Mouse (Mus musculus) regulatory T cell (primary cell): Measurements from ENCODE around the gene Uqcrc2.

ENCODE experiments used
- in situ Hi-C: fragments of 300-600 bp; cut with MboI, MseI; formaldehyde crosslinking; loops from one replicate; pipeline ENCODE4 v1.15.1; 2025; ENCODE audit warnings: high pct_unique_total_duplicates

Gene Uqcrc2

DNA sequence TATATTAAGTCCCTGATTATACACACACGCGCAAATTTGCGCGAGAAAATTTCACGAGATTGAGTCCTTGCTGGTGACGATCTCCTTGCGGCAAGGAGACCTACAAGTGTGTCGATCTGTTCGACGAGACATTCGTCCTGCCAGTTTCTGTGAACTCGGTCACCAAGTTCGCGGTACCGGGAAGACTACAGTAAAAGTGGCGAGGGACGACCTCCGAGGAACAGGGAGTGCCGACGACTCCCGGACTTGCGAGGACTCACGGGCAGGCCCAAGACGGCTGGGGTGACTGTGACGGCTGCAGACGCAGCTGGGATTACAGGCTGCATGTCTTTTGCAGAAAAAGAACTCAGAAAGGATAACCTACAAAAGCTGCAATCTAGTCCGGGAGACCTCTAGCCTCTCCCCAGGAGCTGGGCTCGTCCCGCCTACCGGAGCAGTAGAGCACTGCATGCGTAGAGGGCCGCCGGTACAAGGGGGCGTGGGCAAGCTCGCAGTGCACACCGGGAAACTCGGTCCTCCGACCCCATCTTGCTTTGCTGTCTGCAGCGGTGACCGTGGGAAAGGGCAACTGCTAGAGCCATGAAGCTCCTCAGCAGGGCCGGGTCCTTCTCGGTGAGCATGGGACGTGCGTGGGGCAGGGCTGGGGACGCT lies at the start of gene Uqcrc2:
Gene Uqcrc2 (plus strand): TSS at position 466 of the 651 bp plus-strand sequence.
- in situ Hi-C loops, result loop anchor here (10.0 to 25.0 kb wide), 5 partner anchors 200 to 1898 kb away; partner anchors contain the start of genes Thumpd1 and Vps35l

DNA sequence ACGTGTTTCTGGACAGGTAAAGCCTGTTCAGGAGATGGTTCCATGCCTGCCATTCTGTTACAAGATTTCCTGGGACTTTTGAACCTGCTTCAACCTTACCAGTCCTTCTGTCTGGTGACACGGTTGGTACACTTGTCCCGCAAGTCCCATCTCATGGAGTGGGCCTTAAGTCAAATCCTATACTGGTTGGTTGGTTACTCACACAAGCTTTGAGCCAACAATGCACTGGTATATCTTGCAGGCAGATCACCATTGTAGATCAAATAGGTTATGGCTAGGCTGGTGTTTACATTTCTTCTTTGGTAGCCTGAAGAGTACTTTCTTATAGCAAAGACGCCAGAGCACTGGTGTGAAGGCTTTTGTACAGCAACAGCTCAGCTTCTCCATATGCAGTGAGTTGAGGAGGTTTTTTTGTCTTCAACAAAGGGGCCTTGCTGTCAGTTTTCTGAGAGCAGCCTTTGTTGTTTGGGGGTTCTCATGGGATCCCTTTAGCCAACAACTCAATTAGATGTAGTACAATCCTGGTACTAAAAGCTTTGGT lies 37.7 kb upstream of the Uqcrc2 start:
- in situ Hi-C loops, result no loop called here

DNA sequence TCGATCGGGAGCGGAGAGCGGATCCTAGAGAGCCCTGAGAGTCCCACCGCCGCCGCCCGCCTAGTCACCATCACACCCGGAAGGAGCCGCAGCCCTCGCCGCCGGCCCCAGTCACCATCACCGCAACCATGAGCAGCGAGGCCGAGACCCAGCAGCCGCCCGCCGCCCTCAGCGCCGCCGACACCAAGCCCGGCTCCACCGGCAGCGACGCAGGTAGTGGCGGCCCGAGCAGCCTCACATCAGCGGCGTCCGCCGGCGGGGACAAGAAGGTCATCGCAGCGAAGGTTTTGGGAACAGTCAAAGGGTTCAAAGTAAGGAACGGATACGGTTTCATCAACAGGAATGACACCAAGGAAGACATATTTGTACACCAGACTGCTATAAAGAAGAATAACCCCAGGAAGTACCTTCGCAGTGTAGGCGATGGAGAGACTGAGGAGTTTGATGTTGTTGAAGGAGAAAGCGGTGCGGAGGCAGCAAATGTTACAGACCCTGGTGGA lies 37.2 kb upstream of the Uqcrc2 start:
- in situ Hi-C loops, result no loop called here

DNA sequence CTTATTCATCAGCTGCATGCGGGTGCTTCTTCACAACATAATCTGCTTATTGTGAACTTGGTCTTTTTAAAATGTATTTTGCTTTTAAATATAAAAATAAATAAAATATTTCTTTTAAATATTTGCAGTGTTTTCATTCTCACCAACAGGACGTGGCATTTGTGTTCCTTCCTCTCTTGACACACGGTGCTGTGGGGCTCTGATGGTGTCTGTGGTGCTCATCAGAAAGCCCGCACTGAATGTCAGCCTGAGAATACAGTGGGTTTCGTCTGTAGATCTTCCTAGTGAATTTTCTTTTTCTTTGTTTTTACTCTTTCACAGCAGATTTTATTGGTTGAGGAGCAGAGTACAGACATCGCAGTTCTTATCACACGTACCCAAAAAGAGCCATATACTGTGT lies 36.6 kb upstream of the Uqcrc2 start:
- in situ Hi-C loops, result no loop called here

DNA sequence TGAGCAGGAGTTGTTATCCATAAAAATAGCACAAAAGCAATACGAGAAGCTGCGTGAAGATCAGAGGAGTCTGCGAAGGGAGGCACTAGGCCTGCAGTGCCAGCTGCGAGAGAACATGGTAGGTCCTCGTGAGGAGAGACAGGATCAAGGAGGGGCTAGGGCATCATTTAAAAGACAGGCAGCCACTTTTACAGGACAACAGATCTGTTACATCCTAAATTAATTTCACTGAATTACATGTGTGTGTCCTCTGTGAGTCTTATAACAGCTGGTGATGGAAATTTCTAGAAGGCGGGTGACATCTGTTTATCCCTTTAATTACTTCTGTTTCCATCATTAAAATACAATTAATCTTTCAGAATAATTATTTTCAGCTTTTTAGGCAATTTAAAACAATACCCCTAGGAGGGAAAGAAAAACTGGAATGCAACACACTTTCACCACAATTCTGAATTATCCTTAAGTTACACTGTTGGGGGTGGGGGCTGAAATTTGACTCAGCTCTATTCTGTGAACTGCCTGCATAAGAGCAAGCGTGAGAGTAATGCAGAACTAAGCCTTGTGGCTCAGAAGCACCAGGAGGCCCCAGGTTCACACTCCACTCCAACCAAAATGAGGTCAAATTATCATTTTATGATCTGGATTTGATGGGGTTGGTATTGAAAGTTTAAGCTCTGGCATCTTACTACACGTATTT lies 14.8 kb upstream of the Uqcrc2 start:
- in situ Hi-C loops, result loop anchor here (10.0 kb wide), 1 partner anchor 505 kb away; no protein-coding TSS in a partner anchor

DNA sequence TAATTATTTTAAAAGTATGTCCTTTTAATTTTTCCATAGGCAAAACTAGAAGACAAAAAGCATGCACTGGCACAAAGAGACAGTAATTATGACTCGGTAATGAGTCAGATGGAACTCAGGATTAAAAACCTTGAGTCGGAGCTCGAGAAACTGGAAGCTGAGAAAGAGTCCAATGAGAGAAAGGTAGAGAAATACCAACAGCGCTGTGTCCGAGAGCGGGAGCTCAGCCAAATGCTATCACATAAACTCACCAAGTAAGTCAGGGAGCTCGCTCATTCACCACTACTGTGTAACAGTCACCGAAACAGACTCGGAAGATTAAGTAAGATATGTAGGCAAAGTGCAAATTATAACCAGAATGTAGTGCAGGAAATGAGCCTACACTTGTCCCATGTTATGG lies 14.1 kb upstream of the Uqcrc2 start:
- in situ Hi-C loops, result loop anchor here (10.0 kb wide), 1 partner anchor 506 kb away; no protein-coding TSS in a partner anchor

DNA sequence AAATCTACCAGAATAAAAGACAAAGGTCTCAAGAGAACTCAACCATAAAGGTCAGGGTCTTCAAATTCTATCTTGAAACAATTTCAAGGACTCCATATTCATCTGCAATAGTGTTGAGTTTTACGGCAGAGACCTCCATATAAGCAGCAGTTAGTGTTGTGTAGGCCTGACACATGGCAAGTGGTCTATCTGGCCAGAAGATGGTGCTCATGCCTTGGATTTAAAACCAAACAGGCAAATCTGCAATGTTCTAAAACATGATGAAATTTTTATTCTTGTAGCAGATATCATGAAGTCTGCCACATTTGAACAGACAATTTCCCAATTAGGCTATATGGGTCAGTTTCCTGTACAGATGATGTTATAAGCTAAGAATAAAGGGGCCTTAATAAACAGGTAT lies 2.5 kb upstream of the Uqcrc2 start:
- in situ Hi-C loops, result loop anchor here (10.0 to 25.0 kb wide), 5 partner anchors 202 to 1895 kb away; partner anchors contain the start of genes Thumpd1 and Vps35l

DNA sequence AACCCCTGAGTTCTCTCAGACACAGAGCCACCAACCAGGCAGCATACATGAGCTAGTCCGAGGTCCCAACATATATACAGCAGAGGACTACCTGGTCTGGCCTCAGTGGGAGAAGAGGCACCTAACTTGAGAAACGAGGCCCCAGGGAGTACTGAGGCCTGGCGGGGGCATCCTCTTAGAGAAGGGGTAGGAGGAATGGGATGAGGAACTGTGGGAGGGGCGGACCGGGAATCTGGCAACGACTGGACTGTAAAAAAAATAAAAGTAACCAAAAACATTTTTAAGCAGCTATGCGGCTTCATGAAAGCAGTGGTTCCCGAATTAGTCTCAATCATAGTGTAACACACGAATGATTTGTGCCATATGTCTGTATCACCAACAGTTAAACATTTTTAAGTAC lies 675 bp upstream of the Uqcrc2 start:
- in situ Hi-C loops, result loop anchor here (10.0 to 25.0 kb wide), 5 partner anchors 200 to 1897 kb away; partner anchors contain the start of genes Thumpd1 and Vps35l

DNA sequence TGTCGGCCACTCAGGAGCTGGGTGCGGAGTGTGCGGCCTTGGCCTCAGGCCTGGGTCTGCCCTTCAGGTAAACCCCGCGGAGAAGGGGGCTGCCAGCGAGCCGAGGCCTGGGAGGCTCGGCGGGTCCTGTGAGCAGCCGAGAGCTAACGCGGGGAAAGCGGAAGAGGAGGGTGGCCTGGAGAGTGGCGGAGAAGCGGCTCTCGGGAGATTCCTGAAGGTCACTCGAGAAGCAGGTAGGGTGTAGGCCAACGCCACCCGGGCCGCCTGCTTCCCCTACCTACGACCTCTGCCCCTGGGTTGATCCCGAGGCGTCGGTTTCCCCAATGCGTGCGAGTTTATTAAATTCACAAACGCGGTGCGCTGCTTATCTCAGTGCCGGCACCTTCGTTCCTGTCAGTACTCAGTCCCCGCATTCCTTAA lies 396 bp downstream of the Uqcrc2 start:
- in situ Hi-C loops, result loop anchor here (10.0 to 25.0 kb wide), 5 partner anchors 199 to 1898 kb away; partner anchors contain the start of genes Thumpd1 and Vps35l

DNA sequence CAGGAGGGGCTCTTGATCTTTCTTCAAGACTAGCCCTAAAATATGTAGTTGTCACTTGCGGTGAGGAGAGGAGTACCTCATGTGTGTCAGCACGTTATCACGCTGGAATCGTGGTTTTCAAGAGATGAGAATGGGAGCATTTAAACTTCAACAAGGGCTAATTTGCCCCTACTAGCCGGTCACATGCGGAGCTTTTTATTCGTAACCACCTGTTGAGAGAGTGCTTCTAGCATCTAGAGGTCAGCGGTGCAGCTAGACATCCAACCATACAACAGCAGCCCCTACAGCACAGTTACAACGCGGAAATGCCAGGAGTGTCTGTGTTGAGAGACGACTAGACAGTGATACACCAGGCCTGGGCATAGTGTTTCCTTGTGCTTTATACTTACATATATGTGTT lies 845 bp downstream of the Uqcrc2 start:
- in situ Hi-C loops, result loop anchor here (10.0 to 25.0 kb wide), 5 partner anchors 199 to 1899 kb away; partner anchors contain the start of genes Thumpd1 and Vps35l

DNA sequence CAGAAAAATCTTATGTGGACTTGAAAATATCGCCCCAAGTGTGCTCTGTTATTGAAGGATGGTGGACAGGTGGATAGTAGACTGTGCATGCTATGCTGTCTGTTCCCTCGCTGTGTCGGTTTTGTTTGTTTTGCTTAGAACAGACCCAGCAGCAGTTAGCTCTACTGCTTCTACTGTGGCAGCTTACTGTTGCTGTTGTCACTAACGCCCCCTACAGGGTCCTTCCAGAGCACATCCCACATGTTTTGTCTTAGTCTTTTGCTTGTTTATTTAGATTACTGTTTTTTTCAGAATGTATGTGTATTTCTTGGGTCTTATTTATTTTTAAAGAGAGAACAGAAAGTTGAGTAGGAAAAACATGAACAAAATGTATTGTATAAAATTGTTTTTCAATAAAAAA lies 8.2 kb downstream of the Uqcrc2 start:
- in situ Hi-C loops, result loop anchor here (25.0 kb wide), 3 partner anchors 806 to 1906 kb away; partner anchors contain the start of genes Thumpd1 and Vps35l

DNA sequence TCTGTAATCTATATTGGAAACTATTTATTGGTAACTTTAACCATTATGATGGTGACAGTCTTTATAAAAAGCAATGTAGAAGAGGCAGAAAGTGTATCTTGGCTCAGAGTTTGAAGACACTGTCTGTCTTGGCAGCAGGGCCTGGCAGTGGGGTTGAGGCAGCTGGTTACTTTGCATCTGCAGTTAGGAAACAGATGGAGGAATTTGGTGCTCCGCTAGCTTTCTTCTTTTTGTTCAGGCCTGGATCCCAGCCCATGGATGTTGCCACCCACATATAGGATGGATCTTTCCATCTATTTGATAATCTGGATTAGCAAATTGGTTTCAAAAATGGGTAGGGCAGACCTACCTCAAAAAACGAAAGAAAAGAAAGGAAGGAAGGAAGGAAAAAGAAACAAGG lies 12.9 kb downstream of the Uqcrc2 start:
- in situ Hi-C loops, result loop anchor here (25.0 kb wide), 3 partner anchors 811 to 1911 kb away; partner anchors contain the start of genes Thumpd1 and Vps35l

DNA sequence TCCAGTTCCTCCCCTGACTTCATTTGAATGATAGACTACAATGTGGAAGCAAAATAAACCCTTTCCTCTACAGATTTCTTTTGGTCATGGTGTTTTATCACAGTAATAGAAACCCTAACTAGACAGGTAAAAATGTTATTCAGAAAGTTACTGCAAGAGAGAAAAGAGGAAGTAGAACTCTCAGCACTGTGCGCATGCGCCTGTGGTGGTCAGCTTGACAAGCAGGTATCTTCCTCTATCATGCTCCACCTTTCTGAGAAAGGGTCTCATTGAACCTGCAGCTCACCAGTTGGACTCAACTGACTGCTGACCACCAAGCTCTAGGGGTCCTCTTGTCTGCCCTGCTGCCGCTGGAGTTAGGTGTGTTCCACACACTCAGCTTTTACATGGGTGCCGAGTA lies 27.1 kb downstream of the Uqcrc2 start:
- in situ Hi-C loops, result no loop called here

DNA sequence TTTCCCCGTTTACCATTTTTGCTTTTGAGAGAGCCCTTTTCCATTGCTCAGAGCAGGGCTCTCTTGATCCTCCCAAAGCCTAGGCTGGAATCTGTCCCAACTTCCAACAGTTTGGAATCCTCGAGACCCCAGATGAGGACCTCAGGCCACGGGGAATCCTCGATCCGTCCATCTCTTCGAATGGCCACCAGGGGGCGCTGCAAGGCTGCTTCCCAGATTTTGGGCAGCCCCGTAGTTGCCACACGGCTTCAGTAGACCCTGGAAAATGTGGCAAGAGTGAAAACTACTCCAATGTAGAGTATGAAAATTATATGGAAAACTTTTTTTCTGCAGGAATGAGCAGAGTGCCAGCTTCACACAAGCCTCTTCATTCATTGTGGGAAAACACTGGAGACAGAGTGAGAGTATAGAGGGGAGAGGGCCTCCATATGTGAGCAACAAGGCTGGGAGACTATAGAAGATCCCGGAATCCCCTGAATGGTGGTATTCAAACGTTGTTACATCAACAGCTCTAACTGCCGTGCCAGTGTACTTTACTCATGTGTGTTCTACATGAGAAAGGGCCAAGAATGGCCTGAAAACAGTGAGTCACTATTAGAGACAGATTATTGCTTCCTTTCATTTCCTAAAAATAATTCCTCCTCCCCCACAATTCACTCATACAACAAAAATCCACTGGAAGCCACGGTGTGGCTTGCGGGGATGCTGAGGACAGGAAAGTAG lies 35.3 kb downstream of the Uqcrc2 start, which contains the start of gene Pdzd9:
Gene Pdzd9 (minus strand): TSS at position 191 of the 723 bp plus-strand sequence.
- in situ Hi-C loops, result loop anchor here (5.0 to 10.0 kb wide), 3 partner anchors 54 to 152 kb away; no protein-coding TSS in a partner anchor

DNA sequence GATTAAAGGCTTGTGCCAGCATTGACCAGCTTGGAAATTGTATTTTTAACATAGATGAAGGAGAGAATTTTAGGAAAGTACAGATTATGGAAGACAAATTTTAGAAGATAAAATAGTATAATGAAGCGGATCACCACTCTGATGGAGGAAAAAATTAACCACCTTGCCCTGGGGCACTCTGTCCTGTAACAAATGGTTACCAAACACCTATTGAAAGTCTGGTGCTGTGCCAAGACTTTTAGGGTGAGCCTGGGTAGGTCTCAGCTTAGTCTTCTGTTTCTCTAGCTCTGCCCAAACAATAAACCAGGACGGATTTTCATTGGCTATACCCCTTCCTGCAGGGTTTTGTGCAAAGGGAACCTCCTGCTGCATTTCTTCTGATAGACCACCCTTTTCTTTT lies 36.3 kb downstream of the Uqcrc2 start:
- in situ Hi-C loops, result loop anchor here (5.0 to 10.0 kb wide), 3 partner anchors 54 to 151 kb away; no protein-coding TSS in a partner anchor

DNA sequence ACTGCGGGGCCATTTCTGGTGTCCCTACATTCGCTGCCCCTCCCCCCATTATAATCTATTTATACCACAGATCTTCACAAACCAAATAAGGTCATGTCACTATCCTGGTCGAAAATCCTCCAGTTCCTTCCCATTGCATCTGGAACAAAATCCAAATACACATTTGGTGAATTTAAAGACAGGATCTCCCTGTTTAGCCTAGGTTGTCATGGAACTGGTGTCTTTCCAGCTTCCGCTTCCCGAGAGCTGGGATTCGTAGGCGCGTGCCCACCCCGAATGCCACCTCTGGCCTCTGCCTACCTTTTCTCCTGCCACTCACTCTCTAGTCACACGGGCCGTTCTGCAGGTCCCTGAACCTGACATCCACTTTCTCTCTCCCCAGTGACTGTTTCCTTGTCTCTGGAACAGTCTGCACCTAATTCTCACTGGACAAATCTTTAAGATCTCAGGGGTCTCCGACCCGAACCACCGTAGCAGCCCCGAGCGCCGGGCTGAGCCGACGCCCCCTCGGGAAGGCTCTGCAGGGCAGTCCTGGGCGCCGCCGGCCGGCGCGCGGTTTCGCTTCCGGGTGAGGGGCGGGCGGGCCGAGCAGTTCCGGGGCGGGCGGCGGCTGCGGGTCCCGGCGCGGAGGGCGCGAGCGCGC lies 42.1 kb downstream of the Uqcrc2 start, which contains the start of gene Mosmo:
Gene Mosmo (plus strand): TSS at position 618 of the 643 bp plus-strand sequence.
- in situ Hi-C loops, result loop anchor here (10.0 kb wide), 1 partner anchor 48 kb away; no protein-coding TSS in a partner anchor

DNA sequence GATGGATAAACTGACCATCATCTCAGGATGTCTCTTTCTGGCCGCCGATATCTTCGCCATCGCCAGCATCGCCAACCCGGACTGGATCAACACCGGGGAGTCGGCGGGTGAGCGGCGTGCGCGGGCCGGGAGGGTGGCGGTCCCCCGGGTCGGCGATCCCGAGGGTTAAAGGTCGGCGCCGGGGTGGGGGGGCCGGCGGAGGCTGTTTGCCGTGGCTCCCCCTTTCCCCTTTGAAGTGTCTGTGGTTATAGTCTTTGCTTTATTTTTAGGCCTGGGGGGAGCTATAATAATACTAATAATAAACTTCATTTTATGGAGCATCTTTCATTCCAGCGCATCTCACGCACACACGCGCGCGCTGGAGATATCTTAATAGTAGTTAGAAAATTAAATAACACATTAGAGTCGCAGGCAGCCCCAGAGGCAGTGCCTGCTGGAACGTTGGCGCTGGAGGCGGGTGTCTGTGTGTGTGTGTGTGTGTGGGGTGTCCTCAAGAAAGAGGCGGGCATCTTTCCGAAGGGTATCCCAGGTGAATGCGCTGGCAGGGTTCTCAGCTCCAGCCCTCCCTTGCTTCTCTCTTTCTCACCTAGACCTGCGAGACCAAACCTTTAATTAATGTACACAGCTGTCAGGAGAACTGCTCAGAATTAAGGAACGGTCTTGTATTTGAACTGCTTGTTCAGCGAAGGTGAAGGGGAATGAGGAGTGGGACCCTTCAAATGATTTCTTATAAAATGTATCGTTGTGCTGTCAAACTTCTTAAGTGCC lies 43.0 kb downstream of the Uqcrc2 start:
- in situ Hi-C loops, result loop anchor here (10.0 kb wide), 1 partner anchor 47 kb away; no protein-coding TSS in a partner anchor

DNA sequence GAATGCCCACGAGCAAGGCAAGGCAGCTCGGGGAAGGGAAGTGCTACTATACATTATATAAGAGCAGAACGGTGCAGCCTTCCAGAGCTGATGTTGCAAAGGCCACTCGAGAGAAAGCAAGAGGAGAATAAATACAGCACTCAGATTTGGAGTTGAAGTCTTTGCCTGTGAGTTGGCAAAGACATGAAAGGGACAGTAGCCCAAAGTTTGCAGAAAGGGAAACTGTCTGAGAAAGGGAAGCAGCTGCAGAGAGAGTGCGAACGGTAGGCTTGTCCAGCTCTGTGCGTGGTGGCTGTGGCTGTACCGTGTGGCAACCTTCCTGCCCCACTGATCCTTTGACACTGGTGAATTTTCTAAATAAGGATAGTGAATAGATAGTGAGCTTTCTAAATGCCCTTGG lies 44.0 kb downstream of the Uqcrc2 start:
- in situ Hi-C loops, result loop anchor here (10.0 kb wide), 1 partner anchor 46 kb away; no protein-coding TSS in a partner anchor

DNA sequence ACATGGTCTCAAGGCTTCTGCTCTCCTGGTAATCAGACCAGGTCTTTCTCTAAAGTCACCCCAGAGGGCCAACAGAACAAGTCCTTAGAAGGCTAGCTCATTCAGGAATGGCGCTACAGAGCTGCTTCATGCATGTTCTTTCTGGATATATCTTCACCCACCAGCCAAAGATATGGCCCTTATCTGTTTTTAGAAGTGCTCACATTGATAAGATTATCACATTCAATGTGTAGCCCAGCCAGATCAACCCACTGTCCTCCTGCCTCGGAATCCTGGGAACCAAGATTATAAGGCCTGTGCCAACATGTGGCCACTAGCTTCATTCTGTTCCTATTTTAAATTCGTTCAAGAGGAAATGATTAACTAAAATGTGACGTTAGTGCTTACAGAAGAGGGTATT lies 47.0 kb downstream of the Uqcrc2 start:
- in situ Hi-C loops, result no loop called here
